Mouse (Mus musculus) CH12.LX (cell line): ENCODE data around the gene Etv6. TPM values are rescaled to one million over a fixed set of nuclear protein-coding genes. Genes with fewer than 3 reads are reported as not detected.

Experiments used
- DNase-seq: peaks from one replicate; pipeline ENCODE4 v3.0.0-alpha.2; 2013; ENCODE audit errors: extremely low read depth
- H3K27ac ChIP-seq: 2 replicates; pipeline ENCODE4 v1.5.1; 2012; ENCODE audit warnings: low read depth, mild to moderate bottlenecking, control low read depth, moderate library complexity; ENCODE audit not compliant: insufficient read depth
- H3K27me3 ChIP-seq: replicated peaks from 2 replicates; pipeline ENCODE3; 2012; ENCODE audit warnings: inconsistent platforms
- H3K36me3 ChIP-seq, 2 experiments: replicated peaks in 1 of 2; 2 replicates each; pipeline versions ENCODE3 to v1.6.1; 2012; ENCODE audit warnings: inconsistent platforms in 1 of 2, low read length in 1 of 2, mild to moderate bottlenecking in 1 of 2, mixed read lengths in 1 of 2, moderate library complexity in 1 of 2; ENCODE audit not compliant: control insufficient read depth in 1 of 2, insufficient read depth in 1 of 2
- H3K4me1 ChIP-seq, 2 experiments: 2 replicates each; pipeline ENCODE4 v1.6.1; 2012; ENCODE audit warnings: inconsistent platforms in 1 of 2, moderate library complexity in 1 of 2; ENCODE audit not compliant: insufficient read depth in 2 of 2, control insufficient read depth in 1 of 2
- H3K4me2 ChIP-seq: 2 replicates; pipeline ENCODE4 v1.6.1; 2012; ENCODE audit warnings: low read depth, mild to moderate bottlenecking, control low read depth; ENCODE audit not compliant: poor library complexity, insufficient read depth, severe bottlenecking
- H3K4me3 ChIP-seq, 3 experiments: fragments of 150-350 bp in 1 of 3; sonication (generic) in 1 of 3; replicated peaks in 1 of 3; 2 replicates each; pipeline versions ENCODE3 to v1.5.1; 2011 to 2012; ENCODE audit warnings: low read depth in 2 of 3, low read length in 2 of 3, mild to moderate bottlenecking in 2 of 3, moderate library complexity in 2 of 3, control low read depth in 1 of 3, improper control_type of control experiment in 1 of 3, inconsistent platforms in 1 of 3, mixed read lengths in 1 of 3; ENCODE audit not compliant: poor library complexity in 1 of 3
- H3K79me2 ChIP-seq: replicated peaks from 2 replicates; pipeline ENCODE4 v1.6.1; 2012; ENCODE audit warnings: mild to moderate bottlenecking, moderate library complexity; ENCODE audit not compliant: control insufficient read depth, poor library complexity, insufficient read depth, severe bottlenecking; ENCODE audit errors: extremely low read depth
- H3K9ac ChIP-seq: 2 replicates; pipeline ENCODE4 v1.6.1; 2012; ENCODE audit warnings: low read depth, mild to moderate bottlenecking, control low read depth, moderate library complexity; ENCODE audit not compliant: insufficient read depth
- H3K9me3 ChIP-seq: replicated peaks from 2 replicates; pipeline ENCODE3; 2012; ENCODE audit warnings: low read length, inconsistent platforms, mixed read lengths
- BHLHE40 ChIP-seq: IDR thresholded peaks from 2 replicates; pipeline ENCODE4 v1.6.1; 2011; ENCODE audit warnings: mild to moderate bottlenecking, low read depth, low read length, improper control_type of control experiment
- CHD1 ChIP-seq: IDR thresholded peaks from 2 replicates; pipeline ENCODE4 v1.6.1; 2012; ENCODE audit warnings: low read depth, low read length, improper control_type of control experiment, inconsistent platforms
- CHD2 ChIP-seq: IDR thresholded peaks from 2 replicates; pipeline ENCODE4 v1.6.1; 2011; ENCODE audit warnings: low read length, improper control_type of control experiment
- CTCF ChIP-seq, 2 experiments: IDR thresholded peaks in 1 of 2; conservative IDR thresholded peaks in 1 of 2; 2 replicates each; pipeline ENCODE4 v1.5.1; 2011 to 2012; ENCODE audit warnings: low read depth in 2 of 2, low read length in 2 of 2, improper control_type of control experiment in 1 of 2, inconsistent platforms in 1 of 2, mild to moderate bottlenecking in 1 of 2, moderate library complexity in 1 of 2
- E2F4 ChIP-seq: IDR thresholded peaks from 2 replicates; pipeline ENCODE4 v1.6.1; 2011; ENCODE audit warnings: low read depth, low read length, improper control_type of control experiment; ENCODE audit not compliant: insufficient replicate concordance
- ELF1 ChIP-seq: IDR thresholded peaks from 2 replicates; pipeline ENCODE4 v1.6.1; 2014; ENCODE audit warnings: low read depth, mild to moderate bottlenecking, inconsistent platforms, low read length, improper control_type of control experiment
- EP300 ChIP-seq: IDR thresholded peaks from 2 replicates; pipeline ENCODE4 v1.6.1; 2011; ENCODE audit warnings: low read length, improper control_type of control experiment
- ETS1 ChIP-seq: conservative IDR thresholded peaks from 2 replicates; pipeline ENCODE4 v1.6.1; 2012; ENCODE audit warnings: low read depth, mild to moderate bottlenecking, inconsistent platforms, low read length, improper control_type of control experiment, moderate library complexity
- GABPA ChIP-seq: IDR thresholded peaks from 2 replicates; pipeline ENCODE4 v1.6.1; 2012; ENCODE audit warnings: low read depth, low read length, improper control_type of control experiment, inconsistent platforms; ENCODE audit not compliant: insufficient replicate concordance
- IRF4 ChIP-seq: IDR thresholded peaks from 2 replicates; pipeline ENCODE4 v1.6.1; 2014; ENCODE audit warnings: low read depth, mild to moderate bottlenecking, inconsistent platforms, low read length, improper control_type of control experiment
- JUN ChIP-seq: IDR thresholded peaks from 2 replicates; pipeline ENCODE4 v1.6.1; 2011; ENCODE audit warnings: low read depth, mild to moderate bottlenecking, low read length, improper control_type of control experiment, moderate library complexity; ENCODE audit not compliant: insufficient read depth
- JUND ChIP-seq: conservative IDR thresholded peaks from 2 replicates; pipeline ENCODE4 v1.6.1; 2011; ENCODE audit warnings: low read depth, low read length, improper control_type of control experiment
- MAFK ChIP-seq: IDR thresholded peaks from 2 replicates; pipeline ENCODE4 v1.6.1; 2011; ENCODE audit warnings: low read length, improper control_type of control experiment; ENCODE audit not compliant: insufficient replicate concordance
- MAX ChIP-seq: IDR thresholded peaks from 2 replicates; pipeline ENCODE4 v1.6.1; 2011; ENCODE audit warnings: low read length, improper control_type of control experiment
- MAZ ChIP-seq: IDR thresholded peaks from 2 replicates; pipeline ENCODE4 v1.6.1; 2012; ENCODE audit warnings: low read depth, mild to moderate bottlenecking, inconsistent platforms, low read length, improper control_type of control experiment, moderate library complexity
- MEF2A ChIP-seq: IDR thresholded peaks from 2 replicates; pipeline ENCODE4 v1.6.1; 2014; ENCODE audit warnings: low read depth, mild to moderate bottlenecking, inconsistent platforms, low read length, improper control_type of control experiment, borderline replicate concordance
- MYC ChIP-seq: IDR thresholded peaks from 2 replicates; pipeline ENCODE4 v1.6.1; 2011; ENCODE audit warnings: low read depth, mild to moderate bottlenecking, improper control_type of control experiment, low read length
- NELFE ChIP-seq: IDR thresholded peaks from 2 replicates; pipeline ENCODE4 v1.6.1; 2011; ENCODE audit warnings: low read depth, low read length, improper control_type of control experiment
- NRF1 ChIP-seq: IDR thresholded peaks from 2 replicates; pipeline ENCODE4 v1.6.1; 2014; ENCODE audit warnings: low read depth, mild to moderate bottlenecking, inconsistent platforms, low read length, improper control_type of control experiment, moderate library complexity
- PAX5 ChIP-seq: IDR thresholded peaks from 2 replicates; pipeline ENCODE4 v1.6.1; 2012; ENCODE audit warnings: low read length, inconsistent platforms, mixed read lengths
- POLR2AphosphoS2 ChIP-seq: IDR thresholded peaks from 2 replicates; pipeline ENCODE4 v1.6.1; 2011; ENCODE audit warnings: low read depth, low read length, improper control_type of control experiment
- RAD21 ChIP-seq: IDR thresholded peaks from 2 replicates; pipeline ENCODE4 v1.6.1; 2011; ENCODE audit warnings: low read depth, mild to moderate bottlenecking, low read length, improper control_type of control experiment, moderate library complexity
- RCOR1 ChIP-seq: conservative IDR thresholded peaks from 2 replicates; pipeline ENCODE4 v1.6.1; 2012; ENCODE audit warnings: low read depth, mild to moderate bottlenecking, inconsistent platforms, low read length, improper control_type of control experiment
- SIN3A ChIP-seq: IDR thresholded peaks from 2 replicates; pipeline ENCODE4 v1.6.1; 2012; ENCODE audit warnings: low read length, improper control_type of control experiment, inconsistent platforms
- SMC3 ChIP-seq: IDR thresholded peaks from 2 replicates; pipeline ENCODE4 v1.6.1; 2011; ENCODE audit warnings: low read depth, low read length, improper control_type of control experiment
- TCF12 ChIP-seq: IDR thresholded peaks from 2 replicates; pipeline ENCODE4 v1.6.1; 2014; ENCODE audit warnings: low read depth, mild to moderate bottlenecking, inconsistent platforms, low read length, improper control_type of control experiment
- UBTF ChIP-seq: IDR thresholded peaks from 2 replicates; pipeline ENCODE4 v1.6.1; 2012; ENCODE audit warnings: low read depth, mild to moderate bottlenecking, inconsistent platforms, low read length, improper control_type of control experiment, moderate library complexity
- USF2 ChIP-seq: conservative IDR thresholded peaks from 2 replicates; pipeline ENCODE4 v1.6.1; 2011; ENCODE audit warnings: low read depth, low read length, improper control_type of control experiment
- ZC3H11A ChIP-seq: IDR thresholded peaks from 2 replicates; pipeline ENCODE4 v1.6.1; 2012; ENCODE audit warnings: low read depth, mild to moderate bottlenecking, inconsistent platforms, low read length, improper control_type of control experiment
- ZKSCAN1 ChIP-seq: IDR thresholded peaks from 2 replicates; pipeline ENCODE4 v1.6.1; 2012; ENCODE audit warnings: low read depth, inconsistent platforms, low read length, improper control_type of control experiment, borderline replicate concordance
- ZNF384 ChIP-seq: IDR thresholded peaks from 2 replicates; pipeline ENCODE4 v1.6.1; 2012; ENCODE audit warnings: low read depth, low read length, improper control_type of control experiment, inconsistent platforms
- dilution Hi-C: fragments of 300-500 bp; cut with MboI; formaldehyde crosslinking; loops from 2 replicates; pipeline ENCODE4 v1.14.3; 2020; ENCODE audit warnings: low sequenced_read_pairs; ENCODE audit not compliant: extremely low pct_unique_long_range_greater_than_20kb, extremely low pct_ligation_motif_present
- in situ Hi-C: fragments of 300-500 bp; cut with MboI; formaldehyde crosslinking; loops from 3 replicates; pipeline ENCODE4 v1.14.3; 2019; ENCODE audit warnings: low sequenced_read_pairs, low pct_ligation_motif_present, low pct_unique_long_range_greater_than_20kb, mixed read lengths
- polyA plus RNA-seq: library from polyadenylated mRNA; unstranded; fragments of >175 nt; gene quantifications from 2 replicates; pipeline ENCODE4 v1.2.1, GENCODE M21; 2012; ENCODE audit warnings: low read depth; ENCODE audit not compliant: insufficient read length
- total RNA-seq, 2 experiments: library from RNA; depleted of rRNA; stranded (reverse); fragments of 300-350 nt in 1 of 2; fragments of >200 nt in 1 of 2; gene quantifications; 2 replicates each; pipeline ENCODE4 v1.2.3; 2012 to 2014

Gene Etv6
- total and polyA plus RNA-seq, 3 experiments = 7.6 to 29.5 (median 10.1) TPM

- Histone ChIP-seq H3K4me1 (peaks cover 41 to 93% of the 10 kb centered on the region in 2 experiments), H3K4me3 (no peak overlapping the region), H3K36me3 (peaks cover 2 to 39% of the 10 kb centered on the region in 2 experiments)
- TF ChIP-seq SIN3A = peak; percentile 28; the same call in 1 of the 2 replicates
- no peak for TF ChIP-seq MAZ
- no peak for TF ChIP-seq SMC3
- TF ChIP-seq, all 38 proteins: peak for 1
- Histone ChIP-seq H3K79me2 (no peaks in the 10 kb centered on the region; the same call in 1 of the 2 replicates), H3K27me3 (no peaks in the 10 kb centered on the region), H3K9ac (peak overlapping the region; percentile 36), H3K27ac (peak overlapping the region; percentile 76), H3K4me2 (peak overlapping the region; percentile 70; the same call in 1 of the 2 replicates), H3K9me3 (peaks cover 5% of the 10 kb centered on the region)
- in situ Hi-C loops (no loop called here), dilution Hi-C loops (no loop called here)
- no peak for DNase-seq
Observed at GRCm38 (mm10) chr6:134120227-134120626, 84.7 kb downstream of the Etv6 start.

- dilution Hi-C loops (no loop called here), in situ Hi-C loops (no loop called here)
- Histone ChIP-seq H3K27me3 (no peaks in the 10 kb centered on the region), H3K27ac (peak overlapping the region; percentile 90), H3K4me2 (peak overlapping the region; percentile 70), H3K36me3 (peaks cover 3 to 40% of the 10 kb centered on the region in 2 experiments), H3K9me3 (peaks cover 6% of the 10 kb centered on the region), H3K4me3 (peak overlapping the region in 2 of 3 experiments; percentile 12 to 15), H3K9ac (peak overlapping the region; percentile 36), H3K4me1 (peaks cover 39 to 93% of the 10 kb centered on the region in 2 experiments), H3K79me2 (no peaks in the 10 kb centered on the region; the same call in 1 of the 2 replicates)
- peak; percentile 71 for DNase-seq
- TF ChIP-seq BHLHE40 (peak; percentile 61), CTCF (conservative IDR thresholded peaks at IDR 0.05 in 1 of 2, IDR thresholded peaks at IDR 0.05 in 1 of 2; ENCODE audit: low read depth in 2 of 2, low read length in 2 of 2) (no peak), MAX (peak; percentile 48), TCF12 (peak; percentile 70; the same call in 1 of the 2 replicates), NELFE (0 out of 2 replicates have a peak, but pooled peaks have one; percentile 37), NRF1 (no peak), GABPA (no peak), ZC3H11A (no peak), ETS1 (peak; percentile 89), EP300 (peak; percentile 87), MAZ (peak; percentile 88), CHD1 (peak; percentile 91), ZNF384 (peak; percentile 72; the same call in 1 of the 2 replicates), JUN (peak; percentile 78), ELF1 (peak; percentile 54; the same call in 1 of the 2 replicates), POLR2AphosphoS2 (peak; percentile 57; the same call in 1 of the 2 replicates), RCOR1 (peak; percentile 42; the same call in 1 of the 2 replicates), ZKSCAN1 (no peak; the same call in 1 of the 2 replicates), RAD21 (no peak; the same call in none of the 2 replicates), E2F4 (no peak), PAX5 (no peak), IRF4 (peak; percentile 90), MEF2A (peak; percentile 81), MAFK (peak; percentile 70; the same call in 1 of the 2 replicates), MYC (peak; percentile 58; the same call in 1 of the 2 replicates), SMC3 (no peak), UBTF (no peak), USF2 (no peak), JUND (peak; percentile 68), CHD2 (peak; percentile 72), SIN3A (peak; percentile 77)
Observed at GRCm38 (mm10) chr6:134120712-134121111, 85.2 kb downstream of the Etv6 start.
